Mouse (Mus musculus) MEL (cell line): ENCODE measurements around the gene Kif26b. TPM values are rescaled to one million over a fixed set of nuclear protein-coding genes. Genes with fewer than 3 reads are reported as not detected.

Experiments
- DNase-seq: peaks from one replicate; pipeline ENCODE4 v3.0.0; 2011; ENCODE audit warnings: low read depth, low spot score
- H3K27ac ChIP-seq: 2 replicates; pipeline ENCODE4 v1.5.1; 2012; ENCODE audit warnings: low read depth, mild to moderate bottlenecking, control low read depth, low read length, moderate library complexity; ENCODE audit not compliant: control insufficient read depth
- H3K27me3 ChIP-seq, 2 experiments: fragments of 150-350 bp in 1 of 2; sonication (generic) in 1 of 2; 2 replicates each; pipeline ENCODE4 v1.6.1; 2012; ENCODE audit warnings: low read length in 2 of 2, mild to moderate bottlenecking in 2 of 2, improper control_type of control experiment in 1 of 2, moderate library complexity in 1 of 2; ENCODE audit not compliant: insufficient read depth in 2 of 2, control insufficient read depth in 1 of 2
- H3K36me3 ChIP-seq, 2 experiments: 2 replicates each; pipeline ENCODE4 v1.6.1; 2012 to 2014; ENCODE audit warnings: low read length in 2 of 2, improper control_type of control experiment in 1 of 2, inconsistent platforms in 1 of 2, mild to moderate bottlenecking in 1 of 2; ENCODE audit not compliant: insufficient read depth in 2 of 2, control insufficient read depth in 1 of 2
- H3K4me1 ChIP-seq, 2 experiments: fragments of 150-350 bp in 1 of 2; sonication (generic) in 1 of 2; 2 replicates each; pipeline ENCODE4 v1.6.1; 2012; ENCODE audit warnings: low read length in 2 of 2, improper control_type of control experiment in 1 of 2, mild to moderate bottlenecking in 1 of 2; ENCODE audit not compliant: insufficient read depth in 2 of 2, control insufficient read depth in 1 of 2
- H3K4me3 ChIP-seq, 2 experiments: fragments of 150-350 bp in 1 of 2; sonication (generic) in 1 of 2; 2 replicates each; pipeline ENCODE4 v1.5.1; 2012; ENCODE audit warnings: low read depth in 2 of 2, low read length in 2 of 2, mild to moderate bottlenecking in 2 of 2, moderate library complexity in 2 of 2, control low read depth in 1 of 2, improper control_type of control experiment in 1 of 2; ENCODE audit not compliant: control insufficient read depth in 1 of 2, insufficient read depth in 1 of 2
- H3K79me2 ChIP-seq: 2 replicates; pipeline ENCODE4 v1.6.1; 2012; ENCODE audit warnings: mild to moderate bottlenecking, low read length, moderate library complexity; ENCODE audit not compliant: control insufficient read depth, poor library complexity, insufficient read depth
- H3K9ac ChIP-seq: 2 replicates; pipeline ENCODE4 v1.6.1; 2012; ENCODE audit warnings: low read depth, mild to moderate bottlenecking, control low read depth, low read length, moderate library complexity; ENCODE audit not compliant: control insufficient read depth, poor library complexity, severe bottlenecking
- H3K9me3 ChIP-seq: fragments of 150-350 bp; sonication (generic); replicated peaks from 2 replicates; pipeline ENCODE4 v1.6.1; 2012; ENCODE audit warnings: mild to moderate bottlenecking, low read length, improper control_type of control experiment, moderate library complexity; ENCODE audit not compliant: insufficient read depth
- BHLHE40 ChIP-seq: IDR thresholded peaks from 2 replicates; pipeline ENCODE4 v1.6.1; 2012; ENCODE audit warnings: low read depth, mild to moderate bottlenecking, inconsistent platforms, low read length, improper control_type of control experiment, borderline replicate concordance
- CHD1 ChIP-seq: IDR thresholded peaks from 2 replicates; pipeline ENCODE4 v1.6.1; 2012; ENCODE audit warnings: low read depth, mild to moderate bottlenecking, inconsistent platforms, low read length, improper control_type of control experiment
- CHD2 ChIP-seq: IDR thresholded peaks from 2 replicates; pipeline ENCODE4 v1.6.1; 2011; ENCODE audit warnings: low read length, improper control_type of control experiment
- E2F4 ChIP-seq: IDR thresholded peaks from 2 replicates; pipeline ENCODE4 v1.6.1; 2011; ENCODE audit warnings: low read depth, low read length, improper control_type of control experiment, borderline replicate concordance
- ELF1 ChIP-seq: IDR thresholded peaks from 2 replicates; pipeline ENCODE4 v1.6.1; 2014; ENCODE audit warnings: low read depth, mild to moderate bottlenecking, inconsistent platforms, low read length, improper control_type of control experiment, moderate library complexity
- EP300 ChIP-seq, 2 experiments: IDR thresholded peaks; 2 replicates each; pipeline ENCODE4 v1.6.1; 2011; ENCODE audit warnings: improper control_type of control experiment in 2 of 2, low read length in 2 of 2, low read depth in 1 of 2, mild to moderate bottlenecking in 1 of 2
- GABPA ChIP-seq: IDR thresholded peaks from 2 replicates; pipeline ENCODE4 v1.6.1; 2012; ENCODE audit warnings: low read depth, mild to moderate bottlenecking, inconsistent platforms, low read length, improper control_type of control experiment, moderate library complexity
- GATA1 ChIP-seq: IDR thresholded peaks from 2 replicates; pipeline ENCODE4 v1.6.1; 2011; ENCODE audit warnings: low read depth, low read length, improper control_type of control experiment
- HCFC1 ChIP-seq: IDR thresholded peaks from 2 replicates; pipeline ENCODE4 v1.6.1; 2012; ENCODE audit warnings: low read depth, mild to moderate bottlenecking, inconsistent platforms, low read length, improper control_type of control experiment, moderate library complexity
- JUND ChIP-seq: IDR thresholded peaks from 2 replicates; pipeline ENCODE4 v1.6.1; 2011; ENCODE audit warnings: low read depth, mild to moderate bottlenecking, improper control_type of control experiment, low read length
- KAT2A ChIP-seq: conservative IDR thresholded peaks from 2 replicates; pipeline ENCODE4 v1.6.1; 2012; ENCODE audit warnings: low read depth, low read length, improper control_type of control experiment, inconsistent platforms
- MAFK ChIP-seq: IDR thresholded peaks from 2 replicates; pipeline ENCODE4 v1.6.1; 2011; ENCODE audit warnings: low read depth, mild to moderate bottlenecking, low read length, improper control_type of control experiment, borderline replicate concordance
- MAZ ChIP-seq: IDR thresholded peaks from 2 replicates; pipeline ENCODE4 v1.6.1; 2012; ENCODE audit warnings: low read depth, mild to moderate bottlenecking, inconsistent platforms, low read length, improper control_type of control experiment
- MXI1 ChIP-seq: IDR thresholded peaks from 2 replicates; pipeline ENCODE4 v1.6.1; 2011; ENCODE audit warnings: mild to moderate bottlenecking, low read depth, low read length, improper control_type of control experiment
- MYB ChIP-seq: IDR thresholded peaks from 2 replicates; pipeline ENCODE4 v1.6.1; 2011; ENCODE audit warnings: mild to moderate bottlenecking, low read depth, low read length, improper control_type of control experiment
- NELFE ChIP-seq: IDR thresholded peaks from 2 replicates; pipeline ENCODE4 v1.6.1; 2011; ENCODE audit warnings: low read depth, low read length, improper control_type of control experiment
- POLR2A ChIP-seq, 2 experiments: IDR thresholded peaks; 2 replicates each; pipeline ENCODE4 v1.6.1; 2011 to 2012; ENCODE audit warnings: low read length in 2 of 2, mild to moderate bottlenecking in 2 of 2, control low read depth in 1 of 2, improper control_type of control experiment in 1 of 2, low read depth in 1 of 2, moderate library complexity in 1 of 2; ENCODE audit not compliant: control insufficient read depth in 1 of 2, insufficient read depth in 1 of 2, poor library complexity in 1 of 2
- POLR2AphosphoS2 ChIP-seq: IDR thresholded peaks from 2 replicates; pipeline ENCODE4 v1.6.1; 2011; ENCODE audit warnings: low read length, improper control_type of control experiment
- POLR2AphosphoS5 ChIP-seq: IDR thresholded peaks from 2 replicates; pipeline ENCODE4 v1.6.1; 2012; ENCODE audit warnings: low read depth, borderline replicate concordance, mild to moderate bottlenecking, inconsistent platforms, low read length, moderate library complexity, mixed read lengths
- RAD21 ChIP-seq: IDR thresholded peaks from 2 replicates; pipeline ENCODE4 v1.6.1; 2011; ENCODE audit warnings: mild to moderate bottlenecking, low read depth, low read length, improper control_type of control experiment
- RCOR1 ChIP-seq: IDR thresholded peaks from 2 replicates; pipeline ENCODE4 v1.6.1; 2012; ENCODE audit warnings: low read depth, mild to moderate bottlenecking, inconsistent platforms, low read length, improper control_type of control experiment
- SMC3 ChIP-seq: IDR thresholded peaks from 2 replicates; pipeline ENCODE4 v1.6.1; 2011; ENCODE audit warnings: low read depth, low read length, improper control_type of control experiment
- TAL1 ChIP-seq: IDR thresholded peaks from 2 replicates; pipeline ENCODE4 v1.6.1; 2012; ENCODE audit warnings: mild to moderate bottlenecking, inconsistent platforms, low read length, moderate library complexity, mixed read lengths
- TBP ChIP-seq: IDR thresholded peaks from 2 replicates; pipeline ENCODE4 v1.8.0; 2011; ENCODE audit warnings: low read depth, low read length, improper control_type of control experiment
- TCF12 ChIP-seq: IDR thresholded peaks from 2 replicates; pipeline ENCODE4 v1.6.1; 2014; ENCODE audit warnings: low read depth, mild to moderate bottlenecking, inconsistent platforms, low read length, improper control_type of control experiment, moderate library complexity
- USF2 ChIP-seq, 2 experiments: IDR thresholded peaks; 2 replicates each; pipeline ENCODE4 v1.6.1; 2011 to 2012; ENCODE audit warnings: improper control_type of control experiment in 2 of 2, low read length in 2 of 2, borderline replicate concordance in 1 of 2, inconsistent platforms in 1 of 2, low read depth in 1 of 2, mild to moderate bottlenecking in 1 of 2; ENCODE audit not compliant: insufficient read depth in 1 of 2
- ZC3H11A ChIP-seq: IDR thresholded peaks from 2 replicates; pipeline ENCODE4 v1.6.1; 2012; ENCODE audit warnings: low read depth, mild to moderate bottlenecking, inconsistent platforms, low read length, improper control_type of control experiment
- ZKSCAN1 ChIP-seq: IDR thresholded peaks from 2 replicates; pipeline ENCODE4 v1.6.1; 2012; ENCODE audit warnings: low read depth, mild to moderate bottlenecking, inconsistent platforms, low read length, improper control_type of control experiment, moderate library complexity
- ZMIZ1 ChIP-seq: IDR thresholded peaks from 2 replicates; pipeline ENCODE4 v1.6.1; 2012; ENCODE audit warnings: low read depth, mild to moderate bottlenecking, inconsistent platforms, low read length, improper control_type of control experiment, moderate library complexity
- ZNF384 ChIP-seq: IDR thresholded peaks from 2 replicates; pipeline ENCODE4 v1.6.1; 2012; ENCODE audit warnings: low read depth, mild to moderate bottlenecking, inconsistent platforms, low read length, improper control_type of control experiment
- polyA plus RNA-seq, 2 experiments: library from polyadenylated mRNA; stranded (reverse) in 1 of 2; unstranded in 1 of 2; fragments of >175 nt in 1 of 2; fragments of >200 nt in 1 of 2; gene quantifications; 2 replicates each; pipeline versions ENCODE4 v1.2.1 to v1.2.4; 2012; ENCODE audit warnings: low replicate concordance in 2 of 2, low read depth in 1 of 2; ENCODE audit not compliant: insufficient read length in 2 of 2, insufficient read depth in 1 of 2, missing spikeins in 1 of 2
- total RNA-seq: library from RNA; depleted of rRNA; stranded (reverse); fragments of 300-350 nt; gene quantifications from 2 replicates; pipeline ENCODE4 v1.2.3, GENCODE M21; 2012

The Kif26b gene
- total and polyA plus RNA-seq, 3 experiments: 0.08 to 0.50 TPM; not detected in 1

DNA sequence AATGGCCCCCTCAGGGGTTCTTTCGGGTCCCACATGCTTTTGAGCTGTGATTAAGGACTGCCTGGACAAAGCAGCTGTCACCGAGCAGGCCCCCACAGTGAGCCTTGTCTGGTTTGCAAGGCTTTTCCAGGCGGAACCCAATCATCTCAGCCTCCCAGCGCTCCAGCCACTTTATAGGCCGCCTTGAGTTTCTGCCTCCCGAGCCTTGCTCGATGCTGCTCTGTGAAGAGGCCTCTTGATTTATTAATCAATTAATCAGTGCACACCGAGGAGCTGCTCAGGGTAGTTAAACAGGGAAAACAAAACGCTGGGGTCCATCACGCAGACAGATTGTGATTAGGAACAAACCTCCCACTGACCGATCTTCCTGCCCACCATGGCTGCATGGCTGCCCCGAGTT, 148.2 kb downstream of the Kif26b start:
- TF ChIP-seq GATA1 (no peak), CHD2 (no peak), ELF1 (no peak), HCFC1 (no peak), MAZ (no peak), MXI1 (no peak), ZC3H11A (no peak), CHD1 (no peak), MAFK (no peak), POLR2AphosphoS5 (no peak)
- Histone ChIP-seq H3K79me2 (no peaks in the 10 kb centered on the region), H3K4me3 (no peak overlapping the region), H3K27ac (peak overlapping the region; percentile 70), H3K27me3 (no peaks in the 10 kb centered on the region), H3K9ac (no peak overlapping the region), H3K4me1 (peaks cover 30 to 40% of the 10 kb centered on the region in 2 experiments), H3K36me3 (peaks cover 0 to 39% of the 10 kb centered on the region in 2 experiments; a peak in 2 of 4 replicates), H3K9me3 (no peaks in the 10 kb centered on the region)
- no peak for DNase-seq

DNA sequence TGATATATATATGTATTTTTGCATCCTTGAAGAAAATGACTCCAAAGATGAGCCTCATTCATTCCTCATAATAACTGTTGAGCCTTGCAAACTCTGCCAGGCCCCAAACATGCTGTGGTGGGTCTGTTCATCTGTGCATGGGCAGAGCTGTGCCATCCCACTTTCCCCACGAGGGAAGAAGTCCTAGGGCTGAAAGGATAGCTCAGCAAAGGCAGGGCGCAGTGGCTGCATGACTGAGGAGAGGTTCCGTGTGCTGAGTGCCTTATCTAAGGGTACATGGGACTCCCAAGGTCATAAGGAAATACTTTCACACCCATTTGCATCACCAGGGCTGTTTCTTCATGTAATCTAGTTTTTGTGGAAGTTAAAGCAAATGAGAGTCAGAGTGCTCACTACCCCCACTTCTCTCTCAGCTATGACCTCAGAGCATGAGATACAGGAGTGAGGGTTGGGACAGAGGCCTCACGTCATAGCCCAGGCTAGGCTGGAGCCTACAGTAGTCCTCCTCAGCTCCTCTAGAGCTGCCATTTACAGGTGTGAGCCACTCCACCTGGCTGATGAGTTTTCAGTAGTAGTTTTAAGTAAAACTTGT, 148.8 kb downstream of the Kif26b start:
- Histone ChIP-seq H3K9ac (no peak overlapping the region), H3K27me3 (no peaks in the 10 kb centered on the region), H3K9me3 (no peaks in the 10 kb centered on the region), H3K4me1 (peaks cover 30 to 40% of the 10 kb centered on the region in 2 experiments), H3K79me2 (no peaks in the 10 kb centered on the region), H3K27ac (peak overlapping the region; percentile 70), H3K36me3 (peaks cover 0 to 39% of the 10 kb centered on the region in 2 experiments; a peak in 2 of 4 replicates), H3K4me3 (no peak overlapping the region)
- peak; percentile 86 for DNase-seq
- TF ChIP-seq CHD2 (no peak), TCF12 (peak; percentile 16; the same call in 1 of the 2 replicates), ZNF384 (no peak), RAD21 (no peak), ELF1 (no peak), TAL1 (no peak), JUND (no peak), MAZ (peak; percentile 37; the same call in 1 of the 2 replicates), BHLHE40 (no peak), POLR2AphosphoS2 (no peak), MYB (no peak), HCFC1 (0 out of 2 replicates have a peak, but pooled peaks have one; percentile 32), NELFE (no peak), E2F4 (no peak), ZC3H11A (no peak), POLR2AphosphoS5 (no peak), CHD1 (no peak), POLR2A (IDR thresholded peaks at IDR 0.05; ENCODE audit: control insufficient read depth in 1 of 2, insufficient read depth in 1 of 2, low read depth in 1 of 2, low read length in 2 of 2, poor library complexity in 1 of 2) (0 out of 4 replicates have a peak, but pooled peaks of 1 of the 2 experiments have one; percentile 39), KAT2A (no peak), GABPA (no peak), TBP (peak; percentile 58; the same call in 1 of the 2 replicates), SMC3 (no peak), ZKSCAN1 (no peak), RCOR1 (no peak), ZMIZ1 (no peak), EP300 (IDR thresholded peaks at IDR 0.05; ENCODE audit: low read depth in 1 of 2, low read length in 2 of 2) (peak in 1 of 2 experiments; percentile 67; a peak in 3 of 4 replicates), MAFK (no peak), USF2 (IDR thresholded peaks at IDR 0.05; ENCODE audit: borderline replicate concordance in 1 of 2, insufficient read depth in 1 of 2, low read depth in 1 of 2, low read length in 2 of 2) (no peak)
